Comparison of ENCODE assay signal across 8 mouse cellular contexts in genomic region chr14:79587852-79588229, GRCm38 (mm10). TPM values are rescaled to one million over a fixed set of nuclear protein-coding genes. Genes with fewer than 3 reads are reported as not detected.
DNase-seq lines count a peak whose midpoint lies in the region; ATAC-seq and TF ChIP-seq lines count a peak whose summit lies in the region.

No protein-coding gene starts in this region.

- ATAC-seq in erythroid progenitor cell, adult 5-6 weeks (replicated peaks; ENCODE audit: low FRiP score, poor library complexity, severe bottlenecking), result peak; percentile 39
- peak; percentile 25 for ATAC-seq in liver, embryonic 11.5 days (replicated peaks; ENCODE audit: low FRiP score)

- 1% methylated on average over 9 of the region's 9 CpGs for WGBS in liver, embryonic 11.5 days

- H3K9ac ChIP-seq in liver, embryonic 11.5 days (ENCODE audit: low read depth, low read length), result peak overlapping the region; percentile 68

- H3K27ac ChIP-seq in gastrocnemius, adult 2 months, result peak overlapping the region; percentile 97
- H3K27ac ChIP-seq in liver, embryonic 11.5 days (ENCODE audit: low read depth, low read length), result peak overlapping the region; percentile 76

- peaks cover 53% of the 10 kb centered on the region for H3K79me2 ChIP-seq in C2C12 (ENCODE audit: control insufficient read depth, insufficient read depth)

- H3K4me2 ChIP-seq in liver, embryonic 11.5 days, result peak overlapping the region; percentile 86

- H3ac ChIP-seq in C2C12 (ENCODE audit: control insufficient read depth, insufficient read length, low read depth), result peak overlapping the region; percentile 71

- H3K9me3 ChIP-seq in liver, embryonic 11.5 days (ENCODE audit: control insufficient read depth, low read length), result no peaks in the 10 kb centered on the region

- peaks cover 44% of the 10 kb centered on the region for H3K79me3 ChIP-seq in C2C12 (ENCODE audit: low read depth)

- DNase-seq in gastrocnemius, adult 2 months, result peak; percentile 27
- DNase-seq in gastrocnemius, postnatal 14 days, result no peak
- no peak for DNase-seq in liver, embryonic 11.5 days (ENCODE audit: low spot score)
- DNase-seq in embryo, embryonic 11 days, result no peak
- DNase-seq in adrenal gland, adult 18-20 months (ENCODE audit: low spot score in 2 of 2), result no peak
- no peak for DNase-seq in gastrocnemius, postnatal 10 days

- intact Hi-C loops in gastrocnemius, adult 2 months (cut with DNase I), result loop anchor here (2.0 kb wide), 1 partner anchor 107 kb away; the partner anchor contains the start of genes Elf1 and Wbp4
- intact Hi-C loops in gastrocnemius, postnatal 14 days (cut with DNase I; ENCODE audit: low total_unique reads), result no loop called here

- H3K4me3 ChIP-seq in gastrocnemius, adult 2 months, result peak overlapping the region; percentile 98
- peak overlapping the region; percentile 71 for H3K4me3 ChIP-seq in C2C12 (ENCODE audit: insufficient read depth, poor library complexity, severe bottlenecking)
- peak overlapping the region; percentile 82 for H3K4me3 ChIP-seq in liver, embryonic 11.5 days (ENCODE audit: low read depth, low read length)

- H3K27me3 ChIP-seq in C2C12 (ENCODE audit: control insufficient read depth, insufficient read depth, insufficient read length), result no peaks in the 10 kb centered on the region
- no peaks in the 10 kb centered on the region for H3K27me3 ChIP-seq in liver, embryonic 11.5 days (replicated peaks; ENCODE audit: control insufficient read depth, insufficient read depth, low read length)

- peaks cover 7% of the 10 kb centered on the region; the same call in 1 of the 2 replicates for H3K4me1 ChIP-seq in liver, embryonic 11.5 days (replicated peaks; ENCODE audit: control insufficient read depth, insufficient read depth, low read length)

- no peak for TF ChIP-seq CTCF in gastrocnemius, adult 2 months (IDR thresholded peaks at IDR 0.05)
- TF ChIP-seq CTCF in C2C12 (IDR thresholded peaks at IDR 0.05; ENCODE audit: control insufficient read depth, insufficient read depth, insufficient read length), result no peak

- peaks cover 17% of the 10 kb centered on the region for H3K36me3 ChIP-seq in C2C12 (ENCODE audit: control insufficient read depth, insufficient read depth)
- no peaks in the 10 kb centered on the region for H3K36me3 ChIP-seq in liver, embryonic 11.5 days (ENCODE audit: control insufficient read depth, insufficient read depth, low read length)

TF ChIP-seq in C2C12, 6 proteins besides CTCF, POLR2A, EP300 and RAD21:
- no peak for TF ChIP-seq FOSL1 (IDR thresholded peaks at IDR 0.05; ENCODE audit: insufficient read depth, low read length, poor library complexity, severe bottlenecking)
- TF ChIP-seq MYOD1 (IDR thresholded peaks at IDR 0.05; ENCODE audit: control insufficient read depth, insufficient read length, low read depth), result no peak
- TF ChIP-seq MYOG (IDR thresholded peaks at IDR 0.05; ENCODE audit: control insufficient read depth, extremely low read depth, insufficient read length), result no peak
- TF ChIP-seq USF1 (IDR thresholded peaks at IDR 0.05; ENCODE audit: low read depth), result no peak
- no peak for TF ChIP-seq MAX (IDR thresholded peaks at IDR 0.05)
- no peak for TF ChIP-seq CEBPB (IDR thresholded peaks at IDR 0.05; ENCODE audit: low read depth)

RNA-seq across cellular contexts. Expression of gene Sugt1, which starts 0.3 kb away (rescaled TPM):
- total RNA-seq in gastrocnemius, adult 2 months (2021), result 10 to 100 TPM; 96.5 to 97.2 TPM
- total RNA-seq in gastrocnemius, postnatal 14 days (2021), result 10 to 100 TPM; 67.2 to 69.8 TPM
- 68.8 TPM for polyA plus RNA-seq in C2C12 (2012; fragmentation: generic; extraction: Trizol)
- 40.7 and 44.0 TPM in 2 replicates for total RNA-seq in erythroid progenitor cell, adult 5-6 weeks (2015; ENCODE audit: low replicate concordance)
- 17.1 and 61.1 TPM in 2 replicates for total RNA-seq in erythroid progenitor cell, adult 5-6 weeks (2017; ENCODE audit: low replicate concordance)
- 95.0 and 95.5 TPM in 2 replicates for polyA plus RNA-seq in liver, embryonic 11.5 days (2014; fragmentation: Nextera tagmentation; extraction: Ambion mirVana)
- 100 to 1,000 TPM in 1 of 2 experiments, 10 to 100 TPM in 1; 79.4 to 121 TPM for total RNA-seq in adrenal gland, adult 18-20 months (2021)
- 10 to 100 TPM; 66.2 to 71.1 TPM for total RNA-seq in gastrocnemius, postnatal 10 days (2021)
